Mouse (Mus musculus) central nervous system, embryonic 18 days (tissue): ENCODE measurements around the gene Inpp1. TPM values are rescaled to one million over a fixed set of nuclear protein-coding genes. Genes with fewer than 3 reads are reported as not detected.

ENCODE experiments used
- polyA plus RNA-seq: library from polyadenylated mRNA; depleted of rRNA; stranded (reverse); fragments of >200 nt; gene quantifications from 2 replicates; pipeline ENCODE4 v1.2.3, GENCODE M21; 2012; rRNA removed

Inpp1 gene
- 31.3 and 36.2 TPM in 2 replicates for polyA plus RNA-seq

DNA sequence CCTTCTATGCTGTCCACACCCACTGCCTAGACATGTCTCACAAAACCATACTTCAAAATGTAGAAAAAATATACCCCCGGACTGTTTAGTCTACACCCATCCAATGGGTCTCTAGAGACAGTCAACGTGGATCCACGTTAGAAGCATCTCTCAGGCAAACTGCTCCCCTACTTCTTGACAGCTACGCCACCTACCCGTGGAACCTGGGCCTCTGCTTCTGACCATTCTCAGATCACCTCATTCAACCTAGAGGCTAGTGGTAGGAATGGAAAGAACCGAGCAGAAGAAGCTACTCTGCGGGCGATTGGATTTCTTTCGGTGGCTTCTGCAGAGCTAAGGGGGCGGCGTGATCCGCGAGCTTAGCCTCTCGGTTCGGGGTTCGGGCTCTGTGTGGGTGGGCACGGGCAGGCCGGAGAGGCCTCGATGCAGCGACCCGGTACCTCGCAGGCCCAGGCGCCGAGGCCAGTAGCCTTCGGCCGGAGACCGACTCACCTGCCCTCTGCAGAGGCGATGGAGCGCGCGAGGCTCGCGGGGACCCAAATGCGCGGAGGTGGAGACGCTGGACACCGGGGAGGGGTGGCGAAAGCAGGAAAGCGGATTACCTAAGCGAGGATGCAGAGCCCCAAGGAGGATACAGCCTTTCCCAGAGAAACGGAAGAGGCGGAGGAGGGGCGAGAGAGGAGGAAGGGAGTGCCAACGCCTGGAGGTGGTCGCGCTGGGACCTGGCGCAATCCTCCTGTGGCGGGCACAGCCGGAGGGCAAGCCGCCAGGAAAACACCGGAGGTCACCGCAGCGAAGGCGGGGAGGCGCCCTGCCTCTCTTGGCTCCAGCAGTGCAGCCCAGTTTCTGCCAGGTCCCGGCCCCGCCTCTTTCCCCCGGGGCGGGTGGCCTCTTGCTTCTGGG, at the start of gene Inpp1:
Gene Inpp1, minus strand, starts transcription at position 779 of the 903 bp plus-strand sequence.

GRCm38 (mm10) chr1:52844782-52845665, 27.5 kb upstream of the Inpp1 start, which contains the start of gene Hibch:
Gene Hibch, plus strand, starts transcription at chr1:52844929.

Other genes starting within 250 kb of the Inpp1 start
- gene Nemp2, start 187.0 kb downstream of the Inpp1 start, polyA plus RNA-seq = 17.0 and 17.2 TPM in 2 replicates
- 27.4 and 27.7 TPM in 2 replicates for gene Mfsd6, start 90.2 kb downstream of the Inpp1 start, polyA plus RNA-seq
- 21.0 and 22.7 TPM in 2 replicates for gene Hibch, start 27.2 kb upstream of the Inpp1 start, polyA plus RNA-seq
- gene 1700019D03Rik, start 202.5 kb upstream of the Inpp1 start, polyA plus RNA-seq = 3.4 and 4.2 TPM in 2 replicates
- gene Mstn, start 244.0 kb upstream of the Inpp1 start, polyA plus RNA-seq = 0.57 and 0.76 TPM in 2 replicates